Mouse (Mus musculus): ENCODE data around the gene Ppm1g.
A peak's percentile ranks its signal among the peaks of the same experiment; 100 is the strongest.

Ppm1g gene

DNA sequence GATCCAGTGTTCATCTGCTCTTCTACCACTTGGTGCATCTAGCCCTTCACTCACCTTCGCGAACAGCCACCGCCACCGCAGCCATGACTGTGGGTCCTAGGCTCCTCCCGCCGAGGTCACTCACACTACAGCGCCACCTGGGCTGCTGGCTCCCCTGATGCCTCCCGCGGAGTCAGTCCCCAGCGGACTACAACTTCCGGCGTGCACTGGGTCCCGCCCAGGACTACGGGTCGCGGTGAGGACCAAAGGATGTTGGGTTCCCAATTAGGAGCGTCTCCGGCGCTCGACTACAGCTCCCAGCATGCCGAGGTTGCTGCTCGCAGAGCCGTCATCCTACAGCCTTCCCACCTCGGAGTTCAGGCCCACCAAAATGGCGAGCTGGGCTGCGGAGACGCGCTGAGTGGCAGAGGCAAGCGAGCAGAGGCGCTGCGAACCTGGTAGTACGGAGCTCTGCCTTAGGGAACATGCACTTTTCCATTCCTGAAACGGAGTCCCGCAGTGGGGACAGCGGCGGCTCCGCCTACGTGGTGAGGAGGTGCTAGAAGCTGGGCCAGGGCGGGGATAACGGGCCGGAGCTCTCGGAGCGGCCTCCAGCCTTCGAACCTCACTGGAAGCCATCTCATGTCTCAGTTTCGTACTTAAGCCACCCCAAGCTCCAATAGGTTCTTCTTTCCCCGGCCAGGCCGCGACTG, 27.4 kb downstream of the Ppm1g start, which contains the start of the genes Snx17 and Eif2b4:
TSS of gene Snx17 (plus strand) at position 289 of the 692 bp plus-strand sequence.
TSS of gene Eif2b4 (minus strand) at position 492 of the 692 bp plus-strand sequence.
- peak; percentile 99 for DNase-seq (ENCODE audit: low spot score in 2 of 2)

GRCm38 (mm10) chr5:31192045-31192938, 28.2 kb downstream of the Ppm1g start:
- peak in 1 of 2 experiments; percentile 24 for DNase-seq (ENCODE audit: low spot score in 2 of 2)

DNA sequence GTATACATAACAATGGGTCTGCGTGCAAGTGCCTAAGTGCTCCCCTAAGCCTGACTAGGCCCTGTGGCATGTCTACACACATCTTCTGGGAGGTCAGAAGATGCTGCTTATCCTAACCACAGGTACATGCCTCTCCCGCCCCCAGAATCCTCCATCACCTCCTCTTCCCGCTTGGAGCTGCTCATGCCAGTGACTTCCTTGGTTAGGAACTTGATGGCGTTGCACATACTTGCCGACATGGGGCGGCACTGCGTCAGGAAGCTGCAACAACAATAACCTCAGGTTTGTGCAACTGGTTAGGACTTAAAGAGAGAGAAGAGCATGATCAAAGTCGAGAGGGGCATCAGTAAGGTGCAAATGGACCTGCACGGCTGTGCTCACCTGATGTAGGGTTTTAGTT, 30.3 kb downstream of the Ppm1g start:
- DNase-seq (ENCODE audit: low spot score in 2 of 2) = no peak

- DNase-seq (ENCODE audit: low spot score in 2 of 2) = no peak
These were observed 32.2 kb downstream of the Ppm1g start for GRCm38 (mm10) chr5:31188223-31188840.

DNA sequence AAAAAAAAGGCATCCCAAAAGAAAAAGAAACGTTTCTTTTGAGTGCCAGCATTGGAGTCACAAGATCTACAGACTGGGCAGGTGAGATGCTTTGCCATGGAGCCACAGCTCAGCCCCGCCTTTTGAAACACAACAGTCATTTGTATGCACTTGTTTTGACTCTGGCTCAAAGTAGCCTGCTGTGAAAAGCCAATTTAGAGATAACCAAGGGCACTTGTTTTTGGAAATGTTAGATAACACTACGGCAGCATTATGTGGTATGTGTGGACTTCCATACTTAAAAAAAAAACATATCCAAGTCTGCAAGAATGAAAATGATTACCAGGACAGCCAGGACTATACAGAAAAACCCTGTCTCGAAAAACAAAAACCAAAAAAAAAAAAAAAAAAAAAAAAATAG, 36.8 kb downstream of the Ppm1g start:
- no peak for DNase-seq (ENCODE audit: low spot score in 2 of 2)

DNA sequence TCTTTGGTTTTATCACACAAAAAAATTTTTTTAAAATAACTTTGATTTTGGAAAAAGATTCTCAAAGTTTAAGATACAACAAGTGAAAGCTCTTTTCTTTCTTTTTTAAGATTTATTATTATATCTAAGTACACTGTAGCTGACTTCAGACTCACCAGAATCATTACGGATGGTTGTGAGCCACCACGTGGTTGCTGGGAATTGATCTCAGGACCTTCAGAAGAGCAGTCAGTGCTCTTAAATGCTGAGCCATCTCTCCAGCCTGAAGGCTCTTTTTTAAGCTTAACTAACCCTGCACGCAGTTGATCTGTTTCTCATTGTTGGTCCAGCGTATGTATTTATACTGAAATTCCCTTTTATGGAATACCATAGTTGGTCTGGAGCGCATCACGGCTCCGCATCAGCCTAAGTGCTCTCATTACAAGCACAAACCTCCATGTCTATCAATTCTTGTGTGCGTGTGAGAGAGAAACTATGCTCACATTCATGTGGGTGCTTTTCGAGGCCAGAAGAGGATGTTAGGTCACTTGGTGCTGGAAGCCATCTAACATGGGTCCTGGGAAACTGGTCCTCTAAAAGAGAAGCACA, 39.2 kb downstream of the Ppm1g start:
- DNase-seq (ENCODE audit: low spot score in 2 of 2) = no peak

- DNase-seq (ENCODE audit: low spot score in 2 of 2) = peak; percentile 93 to 97
These were observed 40.5 kb downstream of the Ppm1g start, which contains the start of the genes Gm29609 and Gtf3c2 for GRCm38 (mm10) chr5:31179766-31180630. Gene Gm29609 (minus strand): TSS chr5:31179911. Gene Gtf3c2 (minus strand): TSS chr5:31180144.

GRCm38 (mm10) chr5:31179301-31179765, 41.2 kb downstream of the Ppm1g start:
- peak in 1 of 2 experiments; percentile 57 for DNase-seq (ENCODE audit: low spot score in 2 of 2)

DNA sequence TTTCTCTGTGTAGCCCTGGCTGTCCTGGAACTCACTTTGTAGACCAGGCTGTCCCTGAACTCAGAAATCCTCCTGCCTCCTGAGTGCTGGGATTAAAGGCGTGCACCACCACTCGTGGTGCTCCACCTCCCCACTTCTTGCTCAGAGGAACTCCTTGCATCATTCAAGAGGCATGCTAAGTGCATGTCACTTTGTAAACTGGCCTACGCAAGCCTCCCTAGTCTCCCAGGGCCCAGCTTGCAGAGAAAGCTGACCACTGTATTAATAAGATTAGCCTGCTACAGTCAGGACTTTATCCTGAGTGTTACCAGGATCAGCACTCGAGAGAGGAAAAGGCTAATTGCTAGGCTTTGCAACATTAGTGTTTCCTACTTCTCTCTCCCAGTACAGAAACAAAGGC, 51.9 kb downstream of the Ppm1g start:
- no peak for DNase-seq (ENCODE audit: low spot score in 2 of 2)

GRCm38 (mm10) chr5:31164878-31165277, 55.6 kb downstream of the Ppm1g start:
- no peak for DNase-seq (ENCODE audit: low spot score in 2 of 2)

- DNase-seq (ENCODE audit: low spot score in 2 of 2) = no peak
These were observed 58.0 kb downstream of the Ppm1g start for GRCm38 (mm10) chr5:31162462-31162861.

GRCm38 (mm10) chr5:31154152-31154553, 66.3 kb downstream of the Ppm1g start, which contains the start of gene Mpv17:
Gene Mpv17 (minus strand): TSS chr5:31154251.
- peak; percentile 70 to 78 for DNase-seq (ENCODE audit: low spot score in 2 of 2)

- peak in 1 of 2 experiments; percentile 12 for DNase-seq (ENCODE audit: low spot score in 2 of 2)
These were observed 66.9 kb downstream of the Ppm1g start for GRCm38 (mm10) chr5:31153516-31154151.

Measured in spleen, postnatal 10 days (tissue).